Mouse (Mus musculus) spleen, postnatal 14 days (tissue): ENCODE measurements around the gene Slc12a8.

Experiments used
- DNase-seq, 2 experiments: peaks; one replicate each; pipeline ENCODE4 v3.0.0; 2021 to 2022; ENCODE audit warnings: low spot score in 2 of 2

The Slc12a8 gene

GRCm38 (mm10) chr16:33672643-33673042, 155.5 kb downstream of the Slc12a8 start:
- no peak for DNase-seq

- DNase-seq, result no peak
These were observed 156.5 kb downstream of the Slc12a8 start for GRCm38 (mm10) chr16:33673530-33674109.

GRCm38 (mm10) chr16:33675151-33675847, 158.2 kb downstream of the Slc12a8 start:
- DNase-seq, result no peak

GRCm38 (mm10) chr16:33675848-33676184, 158.7 kb downstream of the Slc12a8 start:
- DNase-seq, result no peak

- DNase-seq, result no peak
These were observed 159.5 kb downstream of the Slc12a8 start for GRCm38 (mm10) chr16:33676347-33677312.

- DNase-seq, result no peak
These were observed 160.2 kb downstream of the Slc12a8 start for GRCm38 (mm10) chr16:33677313-33677690.

GRCm38 (mm10) chr16:33677901-33678300, 160.8 kb downstream of the Slc12a8 start:
- no peak for DNase-seq

GRCm38 (mm10) chr16:33680271-33680670, 163.1 kb downstream of the Slc12a8 start:
- DNase-seq, result no peak

GRCm38 (mm10) chr16:33680816-33681215, 163.7 kb downstream of the Slc12a8 start:
- DNase-seq, result no peak

- no peak for DNase-seq
These were observed 164.5 kb downstream of the Slc12a8 start for GRCm38 (mm10) chr16:33681661-33682060.

GRCm38 (mm10) chr16:33682651-33683050, 165.5 kb downstream of the Slc12a8 start:
- DNase-seq, result no peak

- DNase-seq, result no peak
These were observed 166.4 kb downstream of the Slc12a8 start for GRCm38 (mm10) chr16:33683206-33684161.

- DNase-seq, result peak; percentile 64 to 69
These were observed 167.1 kb downstream of the Slc12a8 start, which contains the start of gene Heg1 for GRCm38 (mm10) chr16:33684162-33684702. TSS of gene Heg1 (plus strand) at chr16:33684370.

- DNase-seq, result peak in 1 of 2 experiments; percentile 24
These were observed 167.9 kb downstream of the Slc12a8 start for GRCm38 (mm10) chr16:33684703-33685701.

GRCm38 (mm10) chr16:33686056-33686455, 168.9 kb downstream of the Slc12a8 start:
- no peak for DNase-seq

GRCm38 (mm10) chr16:33687724-33688123, 170.6 kb downstream of the Slc12a8 start:
- DNase-seq, result no peak

GRCm38 (mm10) chr16:33690975-33691747, 174.0 kb downstream of the Slc12a8 start:
- peak; percentile 31 to 44 for DNase-seq

GRCm38 (mm10) chr16:33693553-33693952, 176.4 kb downstream of the Slc12a8 start:
- no peak for DNase-seq
